Mouse (Mus musculus) embryonic facial prominence, embryonic 15.5 days (tissue): ENCODE data around the gene Fbxl18. TPM values are rescaled to one million over a fixed set of nuclear protein-coding genes. Genes with fewer than 3 reads are reported as not detected.

Source experiments
- ATAC-seq: fragments of 200-750 bp; cut with Nextera tagmentation; 2 replicates; pipeline ENCODE4 v1.8.0; 2017; ENCODE audit warnings: low read depth, moderate TSS enrichment; ENCODE audit not compliant: insufficient number of reproducible peaks, low FRiP score, low TSS enrichment
- H3K27ac ChIP-seq: fragments of 300-500 bp; sonication (generic); replicated peaks from 2 replicates; pipeline ENCODE4 v1.5.1; 2015; ENCODE audit warnings: mild to moderate bottlenecking, inconsistent platforms
- H3K27me3 ChIP-seq: fragments of 300-500 bp; sonication (generic); 2 replicates; pipeline ENCODE4 v1.6.1; 2015; ENCODE audit warnings: inconsistent platforms
- H3K36me3 ChIP-seq: fragments of 300-500 bp; sonication (generic); 2 replicates; pipeline ENCODE4 v1.6.1; 2015; ENCODE audit warnings: mild to moderate bottlenecking, inconsistent platforms
- H3K4me1 ChIP-seq: fragments of 300-500 bp; sonication (generic); 2 replicates; pipeline ENCODE4 v1.6.1; 2015; ENCODE audit warnings: inconsistent platforms
- H3K4me2 ChIP-seq: fragments of 300-500 bp; sonication (generic); replicated peaks from 2 replicates; pipeline ENCODE4 v1.6.1; 2015; ENCODE audit warnings: mild to moderate bottlenecking, inconsistent platforms
- H3K4me3 ChIP-seq: fragments of 300-500 bp; sonication (generic); replicated peaks from 2 replicates; pipeline ENCODE4 v1.5.1; 2015; ENCODE audit warnings: mild to moderate bottlenecking, inconsistent platforms
- H3K9ac ChIP-seq: fragments of 300-500 bp; sonication (generic); 2 replicates; pipeline ENCODE4 v1.6.1; 2015; ENCODE audit warnings: inconsistent platforms
- H3K9me3 ChIP-seq: fragments of 300-500 bp; sonication (generic); replicated peaks from 2 replicates; pipeline ENCODE4 v1.6.1; 2016; ENCODE audit warnings: inconsistent platforms
- WGBS: fragments of 180-500 bp; shearing (Covaris S2); methylation state at CpG from one replicate; pipeline ENCODE4 v1.1.7; 2015; 5-methylcytosine and 5-hydroxymethylcytosine counted together
- polyA plus RNA-seq: library from polyadenylated mRNA; unstranded; fragments of >200 nt; fragmentation: Nextera tagmentation; extraction: Ambion mirVana; gene quantifications from 2 replicates; pipeline ENCODE4 v1.2.1, GENCODE M21; 2015

The Fbxl18 gene
- polyA plus RNA-seq, 1 experiment from 2014 or later = 11.7 TPM

- Histone ChIP-seq H3K9ac (peak overlapping the region; percentile 94), H3K4me2 (peak overlapping the region; percentile 73), H3K4me3 (peak overlapping the region; percentile 91), H3K27ac (peak overlapping the region; percentile 100), H3K9me3 (no peaks in the 10 kb centered on the region), H3K4me1 (peaks cover 33% of the 10 kb centered on the region), H3K36me3 (no peaks in the 10 kb centered on the region), H3K27me3 (no peaks in the 10 kb centered on the region)
- WGBS = under 1% methylated on average over 53 of the region's 53 CpGs
- no peak for ATAC-seq
Observed at GRCm38 (mm10) chr5:142820276-142821265, 74.7 kb downstream of the Fbxl18 start.

GRCm38 (mm10) chr5:142819385-142820275, 75.6 kb downstream of the Fbxl18 start:
- Histone ChIP-seq H3K9ac (peak overlapping the region; percentile 94), H3K4me2 (peak overlapping the region; percentile 73), H3K4me3 (peak overlapping the region; percentile 91), H3K4me1 (peaks cover 24% of the 10 kb centered on the region), H3K9me3 (no peaks in the 10 kb centered on the region), H3K27me3 (no peaks in the 10 kb centered on the region), H3K27ac (peak overlapping the region; percentile 100), H3K36me3 (no peaks in the 10 kb centered on the region)
- no peak; the same call in 1 of the 2 replicates for ATAC-seq
- WGBS = under 1% methylated on average over 35 of the region's 36 CpGs

- H3K4me2 ChIP-seq = peak overlapping the region; percentile 73
- WGBS = under 1% methylated on average over 43 of the region's 43 CpGs
- H3K36me3 ChIP-seq = no peaks in the 10 kb centered on the region
- H3K27me3 ChIP-seq = no peaks in the 10 kb centered on the region
- peak overlapping the region; percentile 100 for H3K27ac ChIP-seq
- peaks cover 15% of the 10 kb centered on the region for H3K4me1 ChIP-seq
- no peaks in the 10 kb centered on the region for H3K9me3 ChIP-seq
- ATAC-seq = no peak
- H3K4me3 ChIP-seq = peak overlapping the region; percentile 91
- peak overlapping the region; percentile 94 for H3K9ac ChIP-seq
Observed at GRCm38 (mm10) chr5:142818435-142819360, 76.5 kb downstream of the Fbxl18 start.

DNA sequence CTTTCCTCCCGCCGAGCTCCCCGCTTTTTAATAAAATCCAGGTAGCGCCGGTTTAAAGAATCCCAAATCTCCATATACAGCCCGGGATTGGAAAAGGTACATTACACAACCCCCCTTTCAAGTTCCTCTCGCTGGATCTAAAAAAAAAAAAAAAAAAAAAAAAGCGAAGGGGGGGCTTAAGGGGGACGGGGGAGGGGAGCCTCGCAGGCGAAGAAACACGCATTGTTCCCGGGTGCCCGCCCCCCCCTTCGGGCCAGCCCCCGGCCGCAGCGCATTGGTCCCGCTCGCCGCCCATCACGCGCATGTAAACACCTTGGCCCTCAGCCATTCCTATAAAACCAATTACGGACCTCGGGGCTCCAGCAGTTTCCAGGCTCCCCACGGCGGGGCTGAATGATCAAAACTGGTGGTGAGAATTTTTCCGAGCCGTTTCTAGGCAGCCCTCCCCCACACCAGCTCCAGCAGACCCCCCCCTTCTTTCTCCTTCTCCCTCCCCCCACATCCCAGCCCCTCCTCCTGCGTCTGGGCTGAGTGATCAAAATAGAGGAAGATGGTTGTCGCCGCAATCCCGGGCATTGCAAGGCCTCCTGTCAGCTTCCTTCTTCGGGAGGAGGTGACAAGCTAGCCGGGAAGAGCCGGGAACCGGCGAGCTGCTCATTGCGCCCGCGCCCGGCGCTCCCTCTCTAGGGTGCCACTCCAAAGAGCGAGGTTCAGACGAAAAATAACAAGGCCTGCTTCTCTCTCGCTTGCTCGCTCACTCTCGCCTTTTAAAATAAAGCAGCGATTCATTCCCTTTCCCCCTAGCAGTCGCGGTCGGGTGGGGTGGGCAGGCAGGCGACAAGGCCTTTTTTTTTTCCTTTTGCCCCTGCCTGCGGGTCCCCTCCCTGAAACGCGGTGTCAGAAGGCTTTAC, 77.4 kb downstream of the Fbxl18 start, which contains the start of gene Tnrc18:
Tnrc18 (minus strand) TSS at position 139 of the 911 bp plus-strand sequence.
- no peaks in the 10 kb centered on the region for H3K27me3 ChIP-seq
- peak within 1 kb of the TSS; percentile 100 for H3K9ac ChIP-seq
- no peaks in the 10 kb centered on the region for H3K9me3 ChIP-seq
- peak within 1 kb of the TSS; percentile 73 for H3K4me2 ChIP-seq
- H3K27ac ChIP-seq = peak within 1 kb of the TSS; percentile 100
- ATAC-seq = peak; percentile 74
- H3K36me3 ChIP-seq = no peaks in the 10 kb centered on the region
- WGBS = under 1% methylated on average over 54 of the region's 56 CpGs
- H3K4me3 ChIP-seq = peak within 1 kb of the TSS; percentile 91
- peaks cover 14% of the 10 kb centered on the region for H3K4me1 ChIP-seq

Other genes starting within 250 kb of the Fbxl18 start
- gene Slc29a4, start 202.9 kb downstream of the Fbxl18 start, polyA plus RNA-seq = 6.1 and 7.1 TPM in 2 replicates
- gene Tnrc18, start 77.8 kb downstream of the Fbxl18 start, polyA plus RNA-seq = 39.1 and 43.4 TPM in 2 replicates
- gene Actb, start 11.3 kb upstream of the Fbxl18 start, polyA plus RNA-seq = 12,790 and 13,060 TPM in 2 replicates
- 328 TPM in 2 replicates for gene Fscn1, start 64.9 kb upstream of the Fbxl18 start, polyA plus RNA-seq
- gene Rnf216, start 217.6 kb upstream of the Fbxl18 start, polyA plus RNA-seq = 41.2 and 42.7 TPM in 2 replicates